Mouse (Mus musculus) heart, embryonic 16.5 days (tissue): Measurements from ENCODE around the gene Gm14403. TPM values are rescaled to one million over a fixed set of nuclear protein-coding genes. Genes with fewer than 3 reads are reported as not detected.
"Not testable (repeated sequence)": the region's sequence is repeated elsewhere in the genome, so short reads cannot be mapped to it uniquely, and the experiment has no call there.

Source experiments
- ATAC-seq: fragments of 200-750 bp; cut with Nextera tagmentation; replicated peaks from 2 replicates; pipeline ENCODE4 v1.8.0; 2017; ENCODE audit warnings: moderate number of reproducible peaks; ENCODE audit not compliant: insufficient read depth, low FRiP score; ENCODE audit errors: extremely low read depth
- H3K27ac ChIP-seq: fragments of 300-500 bp; sonication (generic); 2 replicates; pipeline ENCODE4 v1.5.1; 2014; ENCODE audit warnings: mild to moderate bottlenecking, low read length, control low read depth, moderate library complexity
- H3K27me3 ChIP-seq: fragments of 300-500 bp; sonication (generic); 2 replicates; pipeline ENCODE4 v1.6.1; 2014; ENCODE audit warnings: low read length, mixed read lengths; ENCODE audit not compliant: control insufficient read depth, insufficient read depth
- H3K36me3 ChIP-seq: fragments of 300-500 bp; sonication (generic); 2 replicates; pipeline ENCODE4 v1.6.1; 2014; ENCODE audit not compliant: control insufficient read depth, insufficient read depth
- H3K4me1 ChIP-seq: fragments of 300-500 bp; sonication (generic); 2 replicates; pipeline ENCODE4 v1.6.1; 2014; ENCODE audit warnings: low read length, mixed read lengths; ENCODE audit not compliant: control insufficient read depth, insufficient read depth
- H3K4me2 ChIP-seq: fragments of 300-500 bp; sonication (generic); 2 replicates; pipeline ENCODE4 v1.6.1; 2014; ENCODE audit warnings: low read depth, mild to moderate bottlenecking, control low read depth, low read length
- H3K4me3 ChIP-seq: fragments of 300-500 bp; sonication (generic); 2 replicates; pipeline ENCODE4 v1.5.1; 2014; ENCODE audit warnings: mild to moderate bottlenecking, control low read depth, low read length
- H3K9ac ChIP-seq: fragments of 300-500 bp; sonication (generic); 2 replicates; pipeline ENCODE4 v1.6.1; 2014; ENCODE audit warnings: low read length, control low read depth
- H3K9me3 ChIP-seq: fragments of 300-500 bp; sonication (generic); replicated peaks from 2 replicates; pipeline ENCODE4 v1.6.1; 2016; ENCODE audit warnings: low read length; ENCODE audit not compliant: control insufficient read depth
- WGBS: fragments of 180-500 bp; shearing (Covaris S2); extraction: QIAGEN DNeasy Blood & Tissue Kit; methylation state at CpG from one replicate; pipeline ENCODE4 v1.1.7; 2014; 5-methylcytosine and 5-hydroxymethylcytosine counted together
- polyA plus RNA-seq: library from polyadenylated mRNA; unstranded; fragments of >200 nt; fragmentation: Nextera tagmentation; extraction: Ambion mirVana; gene quantifications from 2 replicates; pipeline ENCODE4 v1.2.1, GENCODE M21; 2015

The Gm14403 gene
- polyA plus RNA-seq, 1 experiment from 2014 or later, result 7.6 TPM

GRCm38 (mm10) chr2:177511972-177512371 is 14.0 kb downstream of the Gm14403 start:
- not testable (repeated sequence) for H3K27me3 ChIP-seq, H3K4me2 ChIP-seq, H3K4me3 ChIP-seq, H3K4me1 ChIP-seq, H3K27ac ChIP-seq, ATAC-seq, H3K36me3 ChIP-seq, H3K9me3 ChIP-seq, H3K9ac ChIP-seq
- 82% methylated on average over 3 of the region's 3 CpGs for WGBS

GRCm38 (mm10) chr2:177513991-177514479 is 16.0 kb downstream of the Gm14403 start:
- H3K4me1 ChIP-seq, H3K36me3 ChIP-seq, H3K27me3 ChIP-seq, H3K4me3 ChIP-seq, ATAC-seq, H3K27ac ChIP-seq, H3K9me3 ChIP-seq, H3K9ac ChIP-seq, H3K4me2 ChIP-seq: not testable (repeated sequence)
- 76% methylated on average over 4 of the region's 4 CpGs for WGBS

- not testable (repeated sequence) for H3K9me3 ChIP-seq, H3K27ac ChIP-seq, ATAC-seq, H3K4me2 ChIP-seq, H3K27me3 ChIP-seq, H3K36me3 ChIP-seq, H3K4me3 ChIP-seq, H3K9ac ChIP-seq, H3K4me1 ChIP-seq
- 76% methylated on average over 9 of the region's 9 CpGs for WGBS
These were observed 19.7 kb downstream of the Gm14403 start for GRCm38 (mm10) chr2:177517746-177518145.

GRCm38 (mm10) chr2:177518354-177518753 is 20.3 kb downstream of the Gm14403 start:
- ATAC-seq, H3K4me2 ChIP-seq, H3K4me3 ChIP-seq, H3K9ac ChIP-seq, H3K36me3 ChIP-seq, H3K27ac ChIP-seq, H3K27me3 ChIP-seq, H3K4me1 ChIP-seq, H3K9me3 ChIP-seq: not testable (repeated sequence)
- WGBS, result 83% methylated on average over 7 of the region's 7 CpGs

- ATAC-seq, H3K9me3 ChIP-seq, H3K27ac ChIP-seq, H3K36me3 ChIP-seq, H3K4me2 ChIP-seq, H3K27me3 ChIP-seq, H3K4me3 ChIP-seq, H3K9ac ChIP-seq, H3K4me1 ChIP-seq: not testable (repeated sequence)
- 76% methylated on average over 1 of the region's 1 CpGs for WGBS
These were observed 20.9 kb downstream of the Gm14403 start for GRCm38 (mm10) chr2:177518960-177519359.

GRCm38 (mm10) chr2:177520035-177520434 is 22.0 kb downstream of the Gm14403 start:
- Histone ChIP-seq H3K9ac (no peak overlapping the region), H3K27ac (no peak overlapping the region), H3K36me3 (no peaks in the 10 kb centered on the region), H3K4me1 (no peaks in the 10 kb centered on the region), H3K4me2 (no peak overlapping the region), H3K9me3 (0 out of 2 replicates have a peak, but pooled peaks cover 8% of the 10 kb centered on the region), H3K27me3 (no peaks in the 10 kb centered on the region), H3K4me3 (no peak overlapping the region)
- WGBS, result 75% methylated on average over 8 of the region's 8 CpGs
- ATAC-seq, result no peak

- Histone ChIP-seq H3K27me3 (no peaks in the 10 kb centered on the region), H3K9me3 (0 out of 2 replicates have a peak, but pooled peaks cover 4% of the 10 kb centered on the region), H3K27ac (no peak overlapping the region), H3K9ac (no peak overlapping the region), H3K4me3 (no peak overlapping the region), H3K36me3 (no peaks in the 10 kb centered on the region), H3K4me1 (no peaks in the 10 kb centered on the region), H3K4me2 (no peak overlapping the region)
- WGBS, result 88% methylated on average over 20 of the region's 20 CpGs
- ATAC-seq, result no peak
These were observed 25.0 kb downstream of the Gm14403 start for GRCm38 (mm10) chr2:177523061-177523460.

GRCm38 (mm10) chr2:177523674-177524073 is 25.7 kb downstream of the Gm14403 start:
- H3K9me3 ChIP-seq, H3K27me3 ChIP-seq, H3K4me2 ChIP-seq, H3K4me3 ChIP-seq, H3K36me3 ChIP-seq, H3K4me1 ChIP-seq, H3K27ac ChIP-seq, H3K9ac ChIP-seq, ATAC-seq: not testable (repeated sequence)
- WGBS, result 86% methylated on average over 6 of the region's 6 CpGs

GRCm38 (mm10) chr2:177524171-177524570 is 26.2 kb downstream of the Gm14403 start:
- H3K27ac ChIP-seq, H3K27me3 ChIP-seq, H3K4me2 ChIP-seq, H3K36me3 ChIP-seq, H3K4me3 ChIP-seq, H3K4me1 ChIP-seq, ATAC-seq, H3K9ac ChIP-seq, H3K9me3 ChIP-seq: not testable (repeated sequence)
- 84% methylated on average over 16 of the region's 16 CpGs for WGBS
